Mouse (Mus musculus) forebrain, embryonic 11.5 days (tissue): ENCODE measurements around the gene Sptssa. TPM values are rescaled to one million over a fixed set of nuclear protein-coding genes. Genes with fewer than 3 reads are reported as not detected.

ENCODE experiments used
- microRNA counts: library from miRNA; unstranded; fragments of <30 nt; microRNA quantifications from one replicate; lab custom pipeline; 2015
- microRNA-seq: library from miRNA; unstranded; fragments of <30 nt; microRNA quantifications from one replicate; pipeline ENCODE4, GENCODE M21; 2016; ENCODE audit not compliant: insufficient number of aligned reads
- polyA plus RNA-seq: library from polyadenylated mRNA; unstranded; fragments of >200 nt; fragmentation: Nextera tagmentation; extraction: Ambion mirVana; gene quantifications from 2 replicates; pipeline ENCODE4 v1.2.1, GENCODE M21; 2014

Sptssa gene
- polyA plus RNA-seq, 1 experiment from 2014 or later: 179 TPM

MicroRNA genes within 50 kb of the gene (microRNA counts, 519-probe panel; counts per million panel counts)
- 31.2 counts per million for microRNA mmu-miR-1892 (lab: Ali Mortazavi, UCI)

Small RNAs within 50 kb of the gene (microRNA-seq; reads per million reads assigned to microRNA genes)
- not detected for gene Mir1892

Other genes with a start within 250 kb of the Sptssa start
- 76.1 and 78.4 TPM in 2 replicates for gene Eapp, start 39.3 kb upstream of the Sptssa start, polyA plus RNA-seq
- gene Snx6, start 139.1 kb upstream of the Sptssa start, polyA plus RNA-seq: 206 and 226 TPM in 2 replicates
- 270 and 280 TPM in 2 replicates for gene Cfl2, start 206.3 kb upstream of the Sptssa start, polyA plus RNA-seq